Mouse (Mus musculus) heart, postnatal 36 days (tissue): ENCODE measurements around the gene Fgf11. TPM values are rescaled to one million over a fixed set of nuclear protein-coding genes. Genes with fewer than 3 reads are reported as not detected.

Source experiments
- DNase-seq, 2 experiments: peaks; one replicate each; pipeline ENCODE4 v3.0.0; 2021 to 2022
- intact Hi-C: fragments of 180-260 bp; cut with DNase I; formaldehyde crosslinking; loops from one replicate; pipeline ENCODE4 v1.15.1; 2025
- total RNA-seq, 2 experiments: library from RNA; stranded (reverse); gene quantifications; 2 replicates each; pipeline ENCODE4 v1.2.3; 2021

Gene Fgf11
- total RNA-seq: 1 to 10 TPM; 2.4 to 3.0 TPM

GRCm38 (mm10) chr11:69801379-69801977 lies at the start of gene Fgf11:
TSS of gene Fgf11 (minus strand) at chr11:69801857.
- intact Hi-C loops: loop anchor here (5.0 kb wide), 1 partner anchor 119 kb away; the partner anchor contains the start of gene Senp3
- no peak for DNase-seq

GRCm38 (mm10) chr11:69850754-69851153 lies 49.1 kb upstream of the Fgf11 start:
- intact Hi-C loops: no loop called here
- DNase-seq: no peak

- DNase-seq: no peak
- intact Hi-C loops: no loop called here
Measured at GRCm38 (mm10) chr11:69849884-69850283, 48.2 kb upstream of the Fgf11 start.

- DNase-seq: no peak
- intact Hi-C loops: no loop called here
Measured at GRCm38 (mm10) chr11:69849128-69849527, 47.5 kb upstream of the Fgf11 start.

- no peak for DNase-seq
- intact Hi-C loops: no loop called here
Measured at GRCm38 (mm10) chr11:69848021-69848420, 46.4 kb upstream of the Fgf11 start.

- intact Hi-C loops: loop anchor here (2.0 kb wide), 2 partner anchors 30 to 88 kb away; partner anchors contain the start of gene Polr2a
Measured at GRCm38 (mm10) chr11:69846738-69847688, 45.4 kb upstream of the Fgf11 start.

GRCm38 (mm10) chr11:69846198-69846680 lies 44.6 kb upstream of the Fgf11 start, which contains the start of gene Plscr3:
TSS of gene Plscr3 (plus strand) at chr11:69846376.
- DNase-seq: peak; percentile 94 to 95
- intact Hi-C loops: loop anchor here (2.0 kb wide), 2 partner anchors 31 to 87 kb away; partner anchors contain the start of gene Polr2a

More at GRCm38 (mm10) chr11:69846738-69847688, 45.4 kb upstream of the Fgf11 start:
- peak; percentile 42 to 62 for DNase-seq

GRCm38 (mm10) chr11:69838714-69839104 lies 37.1 kb upstream of the Fgf11 start:
- no peak for DNase-seq
- intact Hi-C loops: loop anchor here (2.0 kb wide), 1 partner anchor 38 kb away; no protein-coding TSS in a partner anchor

- intact Hi-C loops: loop anchor here (2.0 kb wide), 1 partner anchor 39 kb away; no protein-coding TSS in a partner anchor
- DNase-seq: peak; percentile 92 to 95
Measured at GRCm38 (mm10) chr11:69837952-69838713, 36.5 kb upstream of the Fgf11 start, which contains the start of gene Tmem256. TSS of gene Tmem256 (plus strand) at chr11:69838514.

GRCm38 (mm10) chr11:69837604-69837951 lies 35.9 kb upstream of the Fgf11 start, which contains the start of gene Nlgn2:
TSS of gene Nlgn2 (minus strand) at chr11:69837784.
- DNase-seq: no peak
- intact Hi-C loops: no loop called here

- DNase-seq: peak in 1 of 2 experiments; percentile 42
- intact Hi-C loops: no loop called here
Measured at GRCm38 (mm10) chr11:69836703-69837576, 35.3 kb upstream of the Fgf11 start.

GRCm38 (mm10) chr11:69835966-69836335 lies 34.3 kb upstream of the Fgf11 start:
- intact Hi-C loops: loop anchor here (2.0 kb wide), 1 partner anchor 33 kb away; no protein-coding TSS in a partner anchor
- DNase-seq: no peak

- intact Hi-C loops: loop anchor here (2.0 kb wide), 1 partner anchor 33 kb away; no protein-coding TSS in a partner anchor
- DNase-seq: no peak
Measured at GRCm38 (mm10) chr11:69835326-69835965, 33.8 kb upstream of the Fgf11 start.

- DNase-seq: no peak
- intact Hi-C loops: loop anchor here (2.0 kb wide), 1 partner anchor 31 kb away; no protein-coding TSS in a partner anchor
Measured at GRCm38 (mm10) chr11:69834001-69834549, 32.4 kb upstream of the Fgf11 start.

GRCm38 (mm10) chr11:69833554-69833953 lies 31.9 kb upstream of the Fgf11 start:
- no peak for DNase-seq
- intact Hi-C loops: no loop called here

GRCm38 (mm10) chr11:69828832-69829231 lies 27.2 kb upstream of the Fgf11 start:
- intact Hi-C loops: no loop called here
- no peak for DNase-seq

GRCm38 (mm10) chr11:69823456-69823855 lies 21.8 kb upstream of the Fgf11 start:
- intact Hi-C loops: loop anchor here (5.0 kb wide), 1 partner anchor 44 kb away; no protein-coding TSS in a partner anchor
- DNase-seq: no peak

GRCm38 (mm10) chr11:69822080-69822479 lies 20.4 kb upstream of the Fgf11 start, which contains the start of gene Spem1:
TSS of gene Spem1 (minus strand) at chr11:69822180.
- DNase-seq: no peak
- intact Hi-C loops: loop anchor here (5.0 kb wide), 1 partner anchor 45 kb away; no protein-coding TSS in a partner anchor
